Mouse (Mus musculus) central nervous system, embryonic 18 days (tissue): Measurements from ENCODE around the gene Kdm1b. TPM values are rescaled to one million over a fixed set of nuclear protein-coding genes. Genes with fewer than 3 reads are reported as not detected.

ENCODE experiments used
- polyA plus RNA-seq: library from polyadenylated mRNA; depleted of rRNA; stranded (reverse); fragments of >200 nt; gene quantifications from 2 replicates; pipeline ENCODE4 v1.2.3, GENCODE M21; 2012; rRNA removed

Kdm1b gene
- 20.5 and 22.8 TPM in 2 replicates for polyA plus RNA-seq

DNA sequence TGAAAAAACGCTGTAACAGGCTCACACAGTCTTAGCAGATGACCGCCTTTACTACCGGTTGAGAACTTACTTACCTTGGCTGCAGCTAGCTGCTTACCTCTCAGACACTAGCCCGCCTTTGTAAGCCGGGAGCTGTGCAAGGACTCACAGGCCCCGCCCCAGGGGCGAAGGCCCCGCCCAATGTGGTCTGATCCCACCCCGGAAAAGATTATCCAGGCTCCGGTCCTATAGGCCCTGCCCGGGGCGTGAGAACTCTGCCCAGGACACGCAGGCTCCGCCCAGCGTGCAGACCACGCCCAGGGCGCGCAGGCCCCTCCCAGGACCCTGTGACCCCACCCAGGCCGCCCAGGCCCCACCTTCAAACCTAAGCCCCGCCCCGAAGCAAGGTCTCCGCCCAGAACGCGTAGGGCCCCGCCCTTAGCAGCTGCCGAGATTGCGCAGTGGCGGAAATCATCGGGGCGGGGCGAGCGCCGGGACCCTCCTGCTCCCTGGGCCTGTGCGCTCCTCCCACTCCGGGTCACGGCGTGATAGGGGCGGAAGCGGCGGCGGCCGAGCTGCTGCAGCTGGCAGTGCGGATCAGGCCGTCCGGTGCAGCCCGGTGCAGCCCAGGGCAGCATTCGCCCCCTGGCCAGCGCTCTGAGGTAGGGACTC is at the start of gene Kdm1b:
TSS of gene Kdm1b (plus strand) at position 470 of the 651 bp plus-strand sequence.

GRCm38 (mm10) chr13:47014334-47015194 is 28.7 kb upstream of the Kdm1b start, which contains the start of gene Nhlrc1:
Gene Nhlrc1, minus strand, starts transcription at chr13:47014850.

DNA sequence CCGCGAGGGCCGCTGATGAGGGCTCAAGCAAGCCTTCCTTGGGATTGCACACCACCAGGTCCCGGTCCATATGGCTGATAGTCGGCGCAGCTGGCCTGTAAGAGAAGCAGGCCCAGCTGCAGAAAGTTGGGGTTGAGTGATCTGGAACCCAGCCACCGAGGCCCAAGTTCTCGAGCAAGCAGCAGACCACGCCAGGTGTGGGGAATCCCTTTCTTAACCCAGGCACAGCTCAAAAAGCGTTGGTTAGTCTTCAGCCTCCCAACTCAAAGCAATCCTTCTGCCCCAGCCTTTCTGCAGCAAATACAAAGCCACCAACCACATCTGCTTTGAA is 1.3 kb downstream of the Kdm1b start, which contains the start of gene Tpmt:
TSS of gene Tpmt (minus strand) at position 121 of the 331 bp plus-strand sequence.

GRCm38 (mm10) chr13:47105711-47106579 is 62.6 kb downstream of the Kdm1b start, which contains the start of gene Dek:
Gene Dek, minus strand, starts transcription at chr13:47106201.

GRCm38 (mm10) chr13:47122537-47123430 is 79.5 kb downstream of the Kdm1b start, which contains the start of gene Rnf144b:
Gene Rnf144b, plus strand, starts transcription at chr13:47122656.

Other genes with a start within 250 kb of the Kdm1b start
- 14.9 and 15.1 TPM in 2 replicates for gene Kif13a, start 113.6 kb upstream of the Kdm1b start, polyA plus RNA-seq
- 16.3 and 17.2 TPM in 2 replicates for gene Nhlrc1, start 28.6 kb upstream of the Kdm1b start, polyA plus RNA-seq
- 12.8 and 13.4 TPM in 2 replicates for gene Tpmt, start 1.2 kb downstream of the Kdm1b start, polyA plus RNA-seq
- 45.2 and 49.3 TPM in 2 replicates for gene Dek, start 62.7 kb downstream of the Kdm1b start, polyA plus RNA-seq
- gene Rnf144b, start 79.2 kb downstream of the Kdm1b start, polyA plus RNA-seq, result 2.3 and 2.4 TPM in 2 replicates